Mouse (Mus musculus) left cerebral cortex, postnatal 10 days (tissue): Measurements from ENCODE around the gene Sdr9c7. TPM values are rescaled to one million over a fixed set of nuclear protein-coding genes. Genes with fewer than 3 reads are reported as not detected.
A peak's percentile ranks its signal among the peaks of the same experiment; 100 is the strongest.
"Not testable (repeated sequence)": the region's sequence is repeated elsewhere in the genome, so short reads cannot be mapped to it uniquely, and the experiment has no call there.

ENCODE experiments used
- DNase-seq, 2 experiments: peaks; one replicate each; pipeline ENCODE4 v3.0.0; 2021 to 2022; ENCODE audit warnings: low spot score in 2 of 2, mixed read lengths in 1 of 2; ENCODE audit errors: extremely low spot score in 1 of 2
- intact Hi-C: fragments of 180-260 bp; cut with DNase I; formaldehyde crosslinking; loops from one replicate; pipeline ENCODE4 v1.15.1; 2025
- total RNA-seq, 2 experiments: library from RNA; stranded (reverse); gene quantifications; 2 replicates each; pipeline ENCODE4 v1.2.3; 2021

Gene Sdr9c7
- total RNA-seq, 2 experiments from 2014 or later, result not detected

DNA sequence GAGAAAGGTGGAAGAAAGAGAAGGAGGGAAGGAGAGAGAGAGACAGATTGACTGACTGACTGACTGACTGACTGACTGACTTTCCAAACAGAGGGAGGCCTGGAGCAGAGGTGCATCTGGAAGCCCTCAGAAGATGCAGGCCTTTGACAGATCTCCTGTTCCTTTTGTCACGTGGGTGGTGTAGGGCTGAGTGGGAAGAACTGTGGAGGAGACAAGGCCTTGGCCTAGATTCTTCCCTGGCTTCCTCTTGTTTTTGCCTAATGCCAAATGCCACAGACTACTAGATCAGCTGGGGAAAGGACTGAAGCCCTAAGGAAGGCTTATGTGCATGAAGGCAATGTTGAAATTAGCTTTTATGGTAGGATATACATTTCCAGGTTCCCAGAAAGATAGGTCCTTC is 4.8 kb downstream of the Sdr9c7 start:
- intact Hi-C loops, result no loop called here
- DNase-seq, result no peak

DNA sequence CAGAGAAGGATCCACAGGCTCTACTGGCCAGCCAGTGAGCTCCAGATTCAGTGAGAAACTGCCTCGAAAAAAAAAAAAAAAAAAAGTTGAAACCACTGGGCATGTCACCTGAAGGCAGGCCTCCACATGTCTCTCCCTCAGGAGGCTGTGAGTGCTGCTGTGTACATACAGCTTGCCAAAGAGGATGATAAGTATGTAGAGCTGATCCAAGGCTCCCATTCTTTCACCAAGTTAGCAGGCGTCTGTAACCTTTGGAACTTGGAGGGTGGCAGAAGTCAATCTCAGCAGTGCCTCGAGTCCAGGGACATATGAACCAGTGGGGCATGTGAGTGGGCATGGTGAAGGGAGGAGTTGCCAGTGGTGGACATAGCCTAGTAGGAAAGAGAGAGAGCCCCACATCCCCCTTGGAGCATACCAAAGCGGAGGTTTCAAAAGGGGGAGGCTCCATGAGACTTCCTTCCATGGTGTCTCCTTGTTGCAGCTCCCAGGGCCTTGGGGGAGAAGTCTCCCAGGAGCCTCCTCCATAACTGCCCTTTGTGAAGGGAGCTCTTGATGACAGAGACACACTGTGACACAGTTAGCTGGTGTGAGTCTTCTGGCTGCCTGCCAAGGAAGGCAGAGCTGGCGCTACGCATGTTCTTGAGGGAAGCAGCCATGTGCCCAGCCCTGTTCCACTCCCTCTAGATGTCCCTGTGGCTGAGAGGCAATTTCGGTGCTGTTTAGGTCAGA is 6.6 kb downstream of the Sdr9c7 start:
- peak; percentile 16 to 61 for DNase-seq
- intact Hi-C loops, result no loop called here

DNA sequence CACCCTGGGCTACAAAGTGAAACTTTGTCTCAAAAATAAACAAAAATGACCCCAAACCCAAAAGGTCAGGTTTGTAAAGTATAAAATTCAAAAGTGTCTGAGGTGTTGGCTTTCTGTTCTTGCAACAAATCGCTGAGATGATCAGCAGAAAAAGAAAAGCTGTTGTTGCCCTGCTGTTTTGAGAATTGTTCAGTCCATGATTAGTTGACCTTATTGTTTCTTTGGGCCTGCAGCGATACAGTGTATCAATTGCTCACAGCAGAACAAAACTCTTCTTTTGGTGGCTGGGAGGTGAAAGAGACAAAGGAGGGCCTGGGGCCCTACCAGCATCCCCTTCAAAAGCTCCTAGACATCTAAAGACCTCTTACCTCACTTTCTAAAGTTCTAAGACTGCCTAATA is 7.8 kb downstream of the Sdr9c7 start:
- DNase-seq, result no peak
- intact Hi-C loops, result no loop called here

DNA sequence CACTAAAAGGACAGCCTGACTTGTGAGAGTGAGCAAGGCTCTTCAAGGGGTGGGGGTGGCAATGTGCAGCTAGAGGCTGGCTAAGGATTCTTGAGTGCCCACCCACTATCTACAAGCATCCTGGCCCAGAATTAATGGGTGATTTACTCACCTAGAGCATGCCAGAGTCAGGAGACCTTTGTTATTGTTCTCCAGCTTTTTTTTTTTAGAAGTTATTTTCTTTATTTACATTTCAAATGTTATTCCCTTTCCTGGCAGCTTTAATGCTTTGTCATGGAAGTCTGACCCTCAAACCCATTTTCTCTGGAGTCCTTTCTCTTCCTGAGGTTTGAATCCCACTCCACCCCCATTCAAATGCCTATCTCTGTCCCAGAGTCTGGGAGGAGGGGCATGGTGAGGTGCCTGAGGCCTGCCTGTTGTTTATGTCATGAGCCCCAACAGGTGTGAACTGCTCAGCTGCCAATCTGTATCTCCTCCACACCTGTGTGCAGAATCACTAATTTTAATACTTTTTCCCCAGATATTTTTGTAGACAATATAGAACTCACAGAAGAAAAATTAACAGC is 9.2 kb downstream of the Sdr9c7 start:
- intact Hi-C loops, result no loop called here
- DNase-seq, result no peak

DNA sequence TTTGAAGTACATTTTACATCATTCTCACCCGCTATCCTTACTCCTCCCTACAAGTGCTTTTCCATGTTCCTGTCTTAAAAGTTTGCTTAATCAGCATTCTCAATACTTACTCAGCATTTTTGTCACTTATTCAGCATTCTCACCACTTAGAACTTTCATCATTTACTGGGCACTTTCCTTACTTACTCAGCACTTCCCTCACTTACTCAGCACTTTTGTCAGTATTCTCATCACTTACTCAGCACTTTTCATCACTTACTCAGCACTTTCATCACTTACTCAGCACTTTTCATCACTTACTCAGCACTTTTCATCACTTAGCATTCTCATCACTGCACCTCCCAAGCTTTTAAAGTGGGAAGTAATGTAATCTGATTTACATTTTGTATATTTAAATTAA is 17.3 kb downstream of the Sdr9c7 start:
- no peak for DNase-seq
- intact Hi-C loops, result loop anchor here (5.0 kb wide), 1 partner anchor 38 kb away; no protein-coding TSS in a partner anchor

DNA sequence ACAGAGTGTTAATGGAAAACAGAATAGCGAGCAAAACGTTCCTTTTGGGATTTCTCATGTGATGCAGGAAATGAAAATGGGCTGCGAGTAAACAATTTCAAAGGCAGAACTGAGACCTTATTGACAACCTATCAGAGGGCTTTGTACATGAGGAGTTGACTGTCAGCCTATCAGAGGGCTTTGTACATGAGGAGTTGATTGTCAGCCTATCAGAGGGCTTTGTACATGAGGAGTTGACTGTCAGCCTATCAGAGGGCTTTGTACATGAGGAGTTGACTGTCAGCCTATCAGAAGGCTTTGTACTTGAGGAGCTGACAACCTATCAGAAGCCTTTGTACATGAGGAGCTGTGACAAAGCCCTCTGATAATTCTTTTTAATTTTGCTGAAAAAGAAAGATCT is 18.9 kb downstream of the Sdr9c7 start:
- intact Hi-C loops, result loop anchor here (5.0 kb wide), 1 partner anchor 40 kb away; no protein-coding TSS in a partner anchor
- DNase-seq, result not testable (repeated sequence)

DNA sequence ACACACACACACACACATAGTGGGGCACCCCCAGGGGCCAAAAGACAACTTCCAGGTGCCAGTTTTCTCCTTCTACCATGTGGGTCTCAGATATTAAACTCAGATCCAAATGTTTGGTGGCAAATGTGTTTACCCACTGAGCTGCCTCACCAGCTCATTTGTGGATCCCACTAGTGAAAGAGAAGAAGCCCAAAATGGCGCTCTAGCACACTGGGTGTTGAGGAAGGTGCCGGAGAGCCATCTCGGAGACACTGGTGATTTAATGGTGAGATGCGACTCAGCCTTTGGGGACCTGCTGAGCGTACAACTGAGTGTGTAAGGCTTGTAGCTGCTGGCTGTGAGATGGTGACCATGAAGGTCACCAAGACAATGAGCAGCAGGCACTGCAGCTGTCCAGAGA is 19.3 kb downstream of the Sdr9c7 start:
- intact Hi-C loops, result loop anchor here (5.0 kb wide), 1 partner anchor 40 kb away; no protein-coding TSS in a partner anchor
- DNase-seq, result no peak

DNA sequence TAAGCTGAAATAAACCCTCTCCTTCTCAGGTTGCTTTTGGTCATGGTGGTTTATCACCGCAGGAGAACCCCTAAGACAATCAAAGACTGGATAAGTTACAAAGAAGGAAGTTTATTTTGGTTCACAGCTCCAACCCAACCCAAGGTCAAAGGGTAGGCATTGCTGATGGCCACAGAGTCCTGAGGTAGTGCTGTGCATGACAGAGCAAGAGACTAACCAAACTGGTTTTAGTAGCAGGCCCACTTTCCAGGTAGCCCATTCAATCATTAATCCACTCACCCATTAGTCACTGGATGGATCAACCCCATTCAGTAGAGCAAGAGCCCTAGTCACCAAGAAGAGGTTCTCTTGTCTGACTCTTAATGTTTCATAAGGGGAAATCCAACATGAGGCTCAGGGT is 23.9 kb downstream of the Sdr9c7 start:
- intact Hi-C loops, result no loop called here
- DNase-seq, result no peak

DNA sequence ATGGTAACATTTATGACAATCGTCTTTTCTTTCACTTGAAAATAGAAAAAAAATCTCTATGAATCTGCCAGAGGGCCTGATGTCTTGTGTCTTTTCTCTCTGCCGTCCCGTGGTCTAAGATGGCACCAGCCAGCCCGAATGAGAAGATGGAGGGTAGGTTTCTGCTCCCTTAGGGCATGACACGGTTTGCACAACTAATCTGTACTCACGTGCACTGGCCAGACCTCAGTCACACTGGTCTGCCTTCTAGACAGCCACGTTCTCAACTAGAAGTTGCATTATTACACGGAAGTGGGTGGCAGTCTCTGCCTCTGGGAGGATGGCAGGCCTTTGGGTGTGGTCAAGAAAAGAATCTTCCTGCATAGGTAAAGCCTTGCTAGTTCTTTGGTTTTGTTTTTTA is 24.7 kb downstream of the Sdr9c7 start:
- DNase-seq, result no peak
- intact Hi-C loops, result no loop called here

DNA sequence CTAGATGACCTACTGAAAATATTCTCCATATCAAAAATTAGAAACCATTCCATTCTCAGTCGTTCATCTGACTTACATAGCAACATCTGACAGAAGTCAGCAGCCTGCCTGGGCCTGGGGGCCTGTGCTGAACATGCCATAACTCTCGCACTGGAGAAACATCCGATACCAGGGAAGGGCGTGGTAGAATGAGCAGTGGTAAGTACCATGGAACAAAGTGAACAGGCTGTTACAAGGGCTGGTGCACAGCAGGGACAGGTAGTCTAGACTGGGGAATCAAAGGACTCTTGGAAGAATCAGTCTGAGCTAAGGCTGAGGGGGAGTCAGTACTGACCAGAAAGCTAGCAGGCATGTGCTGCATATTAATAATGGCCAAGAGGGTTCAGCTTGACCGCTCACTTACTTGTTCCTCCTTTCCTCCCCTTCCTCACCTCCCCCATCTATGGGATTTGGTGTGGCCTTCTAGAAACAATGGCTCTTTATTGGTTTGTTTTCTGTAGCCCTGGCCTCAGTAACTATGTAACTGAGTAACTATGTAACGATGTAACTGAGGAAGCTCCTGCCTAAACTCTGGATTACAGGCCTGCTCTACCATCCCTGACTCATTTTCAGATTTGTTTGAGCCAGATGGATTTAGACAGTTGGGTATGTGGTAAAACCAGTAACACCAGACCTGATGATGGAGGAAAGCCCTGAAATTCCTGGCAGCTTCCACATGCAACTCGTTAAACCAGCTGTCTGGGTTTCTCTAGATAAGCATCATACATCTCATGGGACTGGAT is 26.5 kb downstream of the Sdr9c7 start:
- intact Hi-C loops, result no loop called here
- DNase-seq, result no peak

DNA sequence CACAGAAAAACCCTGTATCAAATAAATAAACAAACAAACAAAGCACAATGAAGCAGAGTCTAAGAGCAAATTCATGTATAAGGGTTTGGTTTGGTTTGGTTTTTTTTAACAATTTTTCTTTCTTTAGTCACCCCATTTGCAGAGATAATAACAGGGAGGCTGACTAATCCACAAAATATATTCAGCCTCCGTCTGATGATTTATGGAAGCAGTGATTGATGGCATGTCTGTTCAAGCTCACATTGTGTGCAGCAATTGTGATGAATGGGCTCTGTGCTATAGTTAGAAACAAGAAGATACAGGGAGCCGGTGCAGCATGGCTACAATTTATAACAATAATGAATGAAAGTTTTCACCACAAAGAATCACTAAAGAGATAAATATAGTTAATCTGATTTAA is 29.4 kb downstream of the Sdr9c7 start:
- intact Hi-C loops, result no loop called here
- DNase-seq, result no peak

DNA sequence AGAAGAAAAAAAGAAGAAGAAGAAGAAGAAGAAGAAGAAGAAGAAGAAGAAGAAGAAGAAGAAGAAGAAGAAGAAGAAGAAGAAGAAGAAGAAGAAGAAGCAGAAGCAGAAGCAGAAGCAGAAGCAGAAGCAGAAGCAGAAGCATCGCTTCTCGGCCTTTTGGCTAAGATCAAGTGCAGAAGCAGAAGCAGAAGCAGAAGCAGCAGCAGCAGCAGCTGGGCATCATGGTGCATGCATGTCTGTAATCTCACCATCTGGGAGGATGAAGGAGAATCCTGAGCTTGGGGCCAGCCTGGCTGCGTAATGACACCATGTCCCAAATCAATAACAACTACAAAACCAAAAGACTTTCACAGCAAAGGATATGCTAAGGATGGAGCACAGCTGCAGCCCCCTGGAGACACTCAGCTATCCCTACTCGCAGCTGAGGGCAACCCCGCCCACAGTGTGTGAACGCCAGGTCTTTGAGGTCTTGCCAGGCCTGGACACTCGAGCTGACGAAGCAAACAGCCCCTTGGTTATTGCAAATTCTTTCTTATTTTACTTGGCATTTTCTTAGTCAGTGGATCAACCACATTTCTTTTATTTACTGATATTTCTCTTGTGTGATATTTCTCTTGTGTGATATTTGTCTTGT is 34.1 kb downstream of the Sdr9c7 start:
- peak in 1 of 2 experiments; percentile 82 for DNase-seq
- intact Hi-C loops, result no loop called here

DNA sequence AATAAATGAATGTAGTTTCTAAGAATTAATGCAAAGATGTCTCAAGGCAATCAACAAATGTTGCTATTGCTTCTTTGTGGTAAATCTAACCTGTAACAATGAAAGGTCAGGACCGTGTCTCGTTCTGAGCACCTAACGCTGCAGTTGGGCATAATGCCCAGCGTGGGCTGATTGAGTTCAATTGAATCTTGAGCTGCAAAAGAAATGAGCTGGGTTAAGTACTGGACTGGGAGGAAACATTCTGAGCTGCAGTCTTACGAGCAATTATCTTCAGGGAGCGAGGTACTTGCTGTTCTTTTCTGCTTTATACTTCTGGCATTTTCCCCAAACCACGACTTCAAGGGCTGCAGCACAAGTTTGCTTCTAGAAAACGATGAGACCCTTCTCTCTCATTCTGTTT is 38.0 kb downstream of the Sdr9c7 start:
- DNase-seq, result no peak
- intact Hi-C loops, result loop anchor here (5.0 kb wide), 2 partner anchors 189 to 259 kb away; no protein-coding TSS in a partner anchor

DNA sequence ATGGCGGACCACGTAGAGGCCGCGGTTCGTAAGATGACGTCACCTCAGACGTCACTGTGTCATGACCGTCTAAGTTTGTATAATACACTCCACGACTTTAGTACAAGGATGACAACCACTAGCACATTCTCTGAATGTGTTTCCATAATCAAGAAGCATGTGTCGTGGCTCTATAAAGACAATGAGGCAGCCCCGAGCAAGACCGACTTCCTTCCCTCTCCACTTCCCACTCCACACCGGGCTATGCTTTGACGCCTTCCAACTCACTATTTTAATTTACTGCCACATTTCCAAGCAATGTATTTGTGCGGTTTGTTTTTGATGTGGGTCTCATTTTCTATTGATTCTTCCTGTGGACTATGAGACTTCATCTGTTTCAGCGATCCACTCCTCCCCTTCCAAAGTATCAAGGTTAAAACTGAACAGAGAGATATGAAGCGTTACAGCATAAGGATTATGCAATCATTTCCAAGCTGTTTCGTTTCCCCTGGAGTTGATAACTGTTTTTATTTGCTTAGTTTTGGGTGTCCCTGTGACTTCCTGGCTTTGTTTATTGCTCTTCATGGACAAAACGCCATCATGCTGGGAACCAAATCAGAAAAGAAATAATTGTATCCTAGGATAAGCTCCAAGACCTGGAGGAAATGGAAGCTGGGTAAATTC is 38.6 kb downstream of the Sdr9c7 start:
- intact Hi-C loops, result loop anchor here (5.0 kb wide), 2 partner anchors 190 to 260 kb away; no protein-coding TSS in a partner anchor
- no peak for DNase-seq

DNA sequence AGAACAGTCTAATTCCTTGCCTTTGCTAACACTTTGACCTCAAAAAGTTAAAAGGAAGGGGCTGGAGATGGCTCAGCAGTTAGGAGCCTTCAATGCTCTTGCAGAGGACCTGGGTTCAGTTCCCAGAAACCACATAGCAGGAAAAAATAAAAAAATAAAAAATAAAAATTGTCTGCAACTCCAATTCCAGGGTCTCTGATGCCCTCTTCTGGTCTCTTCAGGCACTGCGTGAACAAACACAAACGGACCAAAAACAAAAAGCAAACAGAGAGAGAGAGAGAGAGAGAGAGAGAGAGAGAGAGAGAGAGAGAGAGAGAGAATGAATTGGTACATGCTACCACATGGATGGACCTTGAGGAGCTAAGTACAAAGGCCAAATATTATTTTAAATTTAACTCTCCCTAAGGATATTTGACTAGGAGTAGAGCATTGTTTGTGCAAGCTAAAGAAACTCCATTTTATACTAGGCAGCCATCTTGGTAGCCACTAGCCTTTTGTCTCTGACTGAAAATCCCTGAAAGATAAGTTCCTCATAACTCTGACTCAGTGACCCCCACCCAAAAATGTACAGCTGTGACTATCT is 39.2 kb downstream of the Sdr9c7 start:
- intact Hi-C loops, result loop anchor here (5.0 kb wide), 2 partner anchors 190 to 260 kb away; no protein-coding TSS in a partner anchor
- peak; percentile 57 to 71 for DNase-seq

DNA sequence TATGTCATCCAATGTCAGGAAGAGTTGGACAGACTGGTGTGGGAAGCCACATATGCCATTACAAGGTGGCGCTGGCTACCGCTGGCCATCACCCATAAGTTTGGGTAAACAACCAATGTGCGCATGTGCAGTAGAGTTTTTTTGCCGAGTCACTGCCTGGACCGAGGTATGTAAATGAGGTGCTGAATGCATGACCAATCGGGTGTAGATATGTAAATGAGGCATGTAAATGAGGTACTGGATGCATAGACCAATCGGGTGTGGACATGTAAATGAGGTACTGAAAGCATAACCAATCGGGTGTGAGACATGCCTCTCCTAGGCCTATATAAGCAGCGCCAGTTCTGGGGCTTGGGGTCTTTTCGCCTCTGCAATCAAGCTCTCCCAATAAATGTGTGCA is 41.3 kb downstream of the Sdr9c7 start:
- DNase-seq, result not testable (repeated sequence)
- intact Hi-C loops, result loop anchor here (5.0 to 10.0 kb wide), 3 partner anchors 192 to 262 kb away; partner anchors contain the start of gene Gls2

DNA sequence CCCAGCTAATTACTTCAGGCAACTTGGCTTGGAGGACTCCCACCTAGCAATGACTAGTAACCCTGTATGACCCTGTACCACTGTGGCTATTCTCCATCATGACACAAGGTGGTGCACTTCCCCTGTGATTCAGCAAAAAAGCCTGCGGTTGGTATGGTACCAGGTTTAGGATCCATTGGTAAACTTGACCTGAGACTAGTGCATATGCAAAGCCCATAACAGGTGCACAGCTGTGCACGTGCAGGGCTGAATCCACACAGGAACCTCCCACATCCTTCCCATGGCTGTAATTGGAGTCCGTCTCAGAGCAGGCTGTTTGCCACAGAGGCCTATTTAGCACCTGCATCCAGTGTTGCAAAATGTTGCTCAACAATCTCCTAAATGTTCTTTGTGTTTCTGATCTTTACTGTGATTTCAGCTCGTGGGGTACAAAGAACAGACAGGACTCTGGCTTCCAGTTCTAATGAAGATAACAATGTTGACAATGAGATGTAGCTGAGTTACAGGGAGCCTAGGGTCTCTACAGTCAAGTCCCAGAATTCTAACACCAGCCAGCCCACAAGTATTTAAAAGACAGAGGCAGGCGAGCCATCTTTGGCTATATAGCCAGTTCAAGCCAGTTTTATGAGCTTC is 47.2 kb downstream of the Sdr9c7 start:
- no peak for DNase-seq
- intact Hi-C loops, result loop anchor here (10.0 kb wide), 1 partner anchor 249 kb away; the partner anchor contains the start of gene Gls2
